Mouse (Mus musculus) gastrocnemius, postnatal 36 days (tissue): ENCODE measurements around the gene Angptl6. TPM values are rescaled to one million over a fixed set of nuclear protein-coding genes. Genes with fewer than 3 reads are reported as not detected.
A peak's percentile ranks its signal among the peaks of the same experiment; 100 is the strongest.

ENCODE experiments used
- DNase-seq, 2 experiments: peaks; one replicate each; pipeline ENCODE4 v3.0.0; 2022
- intact Hi-C: fragments of 180-260 bp; cut with DNase I; formaldehyde crosslinking; loops from one replicate; pipeline ENCODE4 v1.15.1; 2025
- total RNA-seq, 2 experiments: library from RNA; stranded (reverse); gene quantifications; 2 replicates each; pipeline ENCODE4 v1.2.3; 2021

The Angptl6 gene
- total RNA-seq, 2 experiments from 2014 or later, result 3.8 to 5.2 TPM

GRCm38 (mm10) chr9:20887704-20888385, 8.3 kb upstream of the Angptl6 start, which contains the start of gene Ppan:
Gene Ppan (plus strand): TSS chr9:20888175.
- DNase-seq, result peak; percentile 90 to 93
- intact Hi-C loops, result no loop called here

DNA sequence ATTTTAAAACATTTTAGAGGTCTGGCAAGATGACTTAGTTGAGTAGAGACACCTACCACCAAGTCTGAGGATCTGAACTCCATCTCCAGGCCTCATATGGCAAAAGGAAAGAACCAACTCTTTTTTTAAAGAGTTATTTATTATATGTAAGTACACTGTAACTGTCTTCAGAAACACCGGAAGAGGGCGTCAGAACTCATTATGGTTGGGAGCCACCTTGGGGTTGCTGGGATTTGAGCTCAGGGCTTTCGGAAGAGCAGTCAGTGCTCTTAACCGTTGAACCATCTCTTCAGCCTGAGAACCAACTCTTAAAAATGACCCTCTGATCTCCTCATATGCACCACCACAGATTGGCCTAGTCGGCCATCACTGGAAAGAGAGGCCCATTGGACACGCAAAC, 7.7 kb upstream of the Angptl6 start:
- no peak for DNase-seq
- intact Hi-C loops, result no loop called here

DNA sequence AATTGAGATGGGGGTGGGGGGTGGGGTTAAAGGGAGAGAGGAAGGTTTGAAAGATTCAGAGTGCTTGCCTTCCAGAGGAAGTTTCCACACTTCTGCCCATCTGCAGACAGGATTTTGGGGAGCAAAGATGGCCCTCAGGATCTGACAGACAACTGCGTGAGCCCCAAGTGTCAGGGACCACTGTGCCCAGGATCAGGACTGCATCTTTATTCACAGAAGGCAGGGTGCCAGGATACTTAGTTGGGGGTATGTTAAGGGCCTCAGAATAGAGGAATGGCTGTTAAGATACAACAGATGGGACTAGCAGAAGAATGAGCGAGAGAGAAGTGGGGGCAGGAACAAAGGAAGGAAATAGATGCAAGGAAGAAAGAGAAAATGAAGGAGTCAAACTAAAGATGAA, 7.0 kb upstream of the Angptl6 start:
- no peak for DNase-seq
- intact Hi-C loops, result no loop called here

DNA sequence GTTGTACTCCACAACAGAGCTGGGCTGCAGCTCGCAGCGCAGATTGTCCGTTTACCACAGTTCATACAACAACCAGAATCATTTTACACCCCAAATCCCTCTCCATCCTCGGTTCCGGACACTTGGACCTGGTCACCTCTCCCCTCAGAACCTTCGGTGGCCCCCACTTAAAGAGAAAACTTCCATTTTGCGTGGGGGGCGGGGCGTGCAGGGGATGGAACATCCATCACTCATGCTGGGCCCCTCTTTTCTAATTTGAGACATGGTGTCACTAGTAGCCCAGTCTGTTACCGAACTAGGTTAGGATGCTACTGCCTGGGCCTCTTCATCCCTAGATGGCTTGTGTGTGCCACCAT, 839 bp downstream of the Angptl6 start:
- no peak for DNase-seq
- intact Hi-C loops, result no loop called here

GRCm38 (mm10) chr9:20878041-20878709, 1.4 kb downstream of the Angptl6 start:
- intact Hi-C loops, result no loop called here
- DNase-seq, result peak; percentile 99

DNA sequence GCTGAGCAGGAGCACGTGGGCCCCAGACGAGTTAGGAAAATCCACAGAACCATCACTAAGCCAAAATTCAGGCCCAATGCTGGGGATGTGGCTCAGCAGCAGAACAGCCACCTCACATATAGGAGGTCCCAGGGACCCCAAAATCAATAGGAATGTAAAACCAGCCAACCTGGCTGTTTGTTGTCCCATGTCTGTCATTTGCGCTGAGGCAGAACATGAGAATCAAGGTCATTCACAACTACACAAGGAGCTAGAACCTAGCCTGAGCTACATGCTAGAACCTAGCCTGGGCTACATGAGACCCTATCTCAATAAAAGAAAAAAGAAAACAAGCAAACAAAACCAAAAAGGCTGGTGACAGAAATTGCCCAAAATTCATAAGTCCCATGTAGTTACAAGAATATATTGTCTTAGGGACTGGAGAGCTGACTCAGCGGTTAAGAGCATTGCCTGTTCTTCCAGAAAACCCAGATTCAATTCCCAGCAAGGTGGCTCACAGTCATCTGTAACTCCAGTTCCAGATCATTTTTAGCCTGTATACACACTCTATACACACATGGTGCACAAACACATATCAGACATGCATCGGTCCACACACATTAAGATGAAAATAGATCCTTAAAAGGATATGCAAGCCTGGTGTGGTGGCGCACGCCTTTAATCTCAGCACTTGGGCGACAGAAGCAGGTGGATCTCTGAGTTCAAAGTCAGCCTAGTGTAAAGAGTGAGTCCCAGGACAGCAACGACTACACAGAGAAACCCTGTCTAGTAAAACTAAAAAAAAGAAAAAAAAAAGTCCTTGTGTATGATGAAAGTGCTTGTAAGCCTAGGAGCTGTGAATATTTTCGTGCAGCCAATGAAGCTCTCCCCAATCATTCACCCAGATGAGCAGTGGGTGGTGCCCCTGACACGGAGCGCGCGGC, 2.1 kb downstream of the Angptl6 start:
- intact Hi-C loops, result no loop called here
- DNase-seq, result no peak

- no peak for DNase-seq
- intact Hi-C loops, result no loop called here
These were observed 3.0 kb downstream of the Angptl6 start for GRCm38 (mm10) chr9:20876318-20877117.

- intact Hi-C loops, result no loop called here
- DNase-seq, result no peak
These were observed 4.3 kb downstream of the Angptl6 start for GRCm38 (mm10) chr9:20875021-20875790.

DNA sequence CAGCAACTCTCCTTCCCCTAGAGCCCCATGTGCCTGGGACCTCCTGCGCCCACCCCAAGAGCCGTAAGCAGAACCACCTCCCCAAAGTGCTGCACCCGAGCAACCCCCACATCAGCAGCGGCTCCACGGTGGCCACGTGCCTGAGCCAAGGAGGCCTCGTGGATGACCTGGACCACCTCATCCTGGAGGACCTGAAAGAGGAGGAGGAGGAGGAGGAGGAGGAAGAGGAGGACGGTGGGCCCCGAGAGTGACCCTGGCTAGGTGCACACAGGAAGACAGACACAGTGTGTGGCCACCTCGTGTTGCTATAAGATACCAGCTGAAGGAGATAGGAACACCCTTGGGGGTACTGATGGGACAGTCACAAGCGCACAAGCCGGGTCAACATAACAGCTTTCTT, 6.0 kb downstream of the Angptl6 start:
- no peak for DNase-seq
- intact Hi-C loops, result no loop called here

- intact Hi-C loops, result no loop called here
- no peak for DNase-seq
These were observed 6.5 kb downstream of the Angptl6 start for GRCm38 (mm10) chr9:20872991-20873390.

GRCm38 (mm10) chr9:20870211-20871173, 9.0 kb downstream of the Angptl6 start:
- no peak for DNase-seq
- intact Hi-C loops, result no loop called here

GRCm38 (mm10) chr9:20869246-20869645, 10.3 kb downstream of the Angptl6 start:
- no peak for DNase-seq
- intact Hi-C loops, result no loop called here

- peak; percentile 25 to 35 for DNase-seq
- intact Hi-C loops, result no loop called here
These were observed 11.0 kb downstream of the Angptl6 start, which contains the start of gene A230050P20Rik for GRCm38 (mm10) chr9:20868448-20869001. Gene A230050P20Rik (plus strand): TSS chr9:20868642.

- no peak for DNase-seq
- intact Hi-C loops, result no loop called here
These were observed 12.6 kb downstream of the Angptl6 start for GRCm38 (mm10) chr9:20866879-20867278.

- intact Hi-C loops, result no loop called here
- no peak for DNase-seq
These were observed 17.3 kb downstream of the Angptl6 start for GRCm38 (mm10) chr9:20862225-20862624.

DNA sequence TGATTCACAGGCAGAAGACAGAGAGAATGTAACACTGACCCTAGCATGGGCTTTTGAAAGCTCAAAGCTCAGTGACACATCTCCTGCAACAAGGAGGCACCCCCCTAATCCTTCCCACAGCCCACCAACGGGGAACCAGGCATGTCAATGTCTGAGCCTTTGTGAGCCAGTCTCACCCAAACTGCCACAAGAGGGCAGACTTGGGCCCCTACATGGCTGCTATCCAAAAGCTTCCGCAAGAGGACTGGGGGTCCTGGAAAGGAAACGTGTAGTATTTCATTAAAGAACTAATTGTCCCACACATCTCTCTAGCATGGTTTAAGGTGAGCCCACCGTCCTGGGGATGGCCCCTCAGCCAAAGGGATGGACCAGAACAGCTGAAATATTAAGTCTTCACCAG, 17.7 kb downstream of the Angptl6 start:
- intact Hi-C loops, result no loop called here
- DNase-seq, result no peak

DNA sequence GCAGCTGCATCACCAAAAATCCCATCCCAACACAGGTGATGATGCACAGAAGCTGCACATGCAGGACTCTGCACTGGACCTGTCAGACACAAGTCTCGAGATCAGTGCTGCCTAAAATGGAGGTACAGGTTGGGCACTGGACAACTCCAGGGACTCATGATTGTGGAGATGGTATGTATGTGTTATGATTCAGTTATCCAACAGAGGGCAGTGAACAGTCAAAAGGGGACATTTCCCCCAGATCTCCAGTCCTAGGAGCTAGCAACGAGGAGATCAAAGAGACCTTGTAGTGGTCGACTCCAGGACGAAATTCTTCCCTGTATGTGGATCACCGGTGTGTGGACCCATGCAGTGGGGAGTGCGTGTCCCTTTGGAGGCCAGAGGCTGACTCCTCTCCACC, 19.6 kb downstream of the Angptl6 start:
- DNase-seq, result no peak
- intact Hi-C loops, result no loop called here

DNA sequence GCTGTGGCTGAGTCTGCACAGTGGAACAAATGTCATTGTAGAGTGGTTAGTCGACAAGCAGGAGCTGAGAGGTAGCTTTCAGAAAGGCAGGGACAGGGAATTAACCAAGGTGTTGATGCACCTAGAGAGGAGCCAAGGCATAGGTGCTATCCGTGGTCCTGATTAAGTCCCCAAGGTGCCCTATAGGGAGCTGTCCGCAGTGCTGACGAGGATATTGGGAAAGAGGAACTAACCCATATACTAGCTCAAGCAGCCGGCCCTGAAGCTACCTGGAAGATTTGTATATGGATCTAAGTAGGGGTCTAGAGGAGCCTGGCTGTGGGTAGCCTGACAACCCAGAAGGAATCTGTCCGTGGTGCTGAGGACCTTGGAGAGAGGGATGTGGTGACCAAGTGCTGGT, 22.4 kb downstream of the Angptl6 start:
- DNase-seq, result no peak

More for the DNA sequence above, 22.4 kb downstream of the Angptl6 start:
- intact Hi-C loops, result no loop called here
